Mouse (Mus musculus): ENCODE results near the gene Itgav.

The Itgav gene

DNA sequence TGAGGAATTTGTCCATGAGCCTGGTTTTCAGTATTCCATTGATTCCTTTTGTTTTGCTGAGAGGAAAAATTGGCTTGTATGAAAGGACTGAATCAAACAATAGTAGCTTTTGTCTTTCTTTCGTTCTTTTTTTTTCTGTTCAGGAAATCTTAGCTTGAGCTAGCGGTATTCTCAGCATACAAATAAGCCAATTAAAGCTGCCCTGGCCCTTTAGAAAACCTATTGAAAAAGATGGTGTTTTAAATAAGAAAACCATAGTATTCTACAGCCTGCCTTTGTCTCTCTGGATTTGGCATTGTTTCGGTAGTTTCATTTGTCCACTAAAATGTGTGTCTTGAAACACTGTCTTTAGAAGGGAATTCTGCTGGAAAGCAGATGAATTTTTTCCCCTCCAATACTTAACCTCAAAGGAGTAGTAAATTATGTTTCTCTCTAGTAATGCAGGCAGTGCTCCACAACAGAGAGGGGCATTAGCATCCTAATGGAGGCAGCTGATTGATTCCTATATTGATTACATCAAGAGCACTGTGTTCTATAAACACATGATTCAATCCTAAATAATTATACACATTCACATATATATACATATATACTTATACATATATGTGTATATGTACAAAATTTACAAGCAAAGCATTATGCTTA is 104.8 kb downstream of the Itgav start:
- no peak for DNase-seq

GRCm38 (mm10) chr2:83832903-83833302 is 108.7 kb downstream of the Itgav start:
- DNase-seq: no peak

DNA sequence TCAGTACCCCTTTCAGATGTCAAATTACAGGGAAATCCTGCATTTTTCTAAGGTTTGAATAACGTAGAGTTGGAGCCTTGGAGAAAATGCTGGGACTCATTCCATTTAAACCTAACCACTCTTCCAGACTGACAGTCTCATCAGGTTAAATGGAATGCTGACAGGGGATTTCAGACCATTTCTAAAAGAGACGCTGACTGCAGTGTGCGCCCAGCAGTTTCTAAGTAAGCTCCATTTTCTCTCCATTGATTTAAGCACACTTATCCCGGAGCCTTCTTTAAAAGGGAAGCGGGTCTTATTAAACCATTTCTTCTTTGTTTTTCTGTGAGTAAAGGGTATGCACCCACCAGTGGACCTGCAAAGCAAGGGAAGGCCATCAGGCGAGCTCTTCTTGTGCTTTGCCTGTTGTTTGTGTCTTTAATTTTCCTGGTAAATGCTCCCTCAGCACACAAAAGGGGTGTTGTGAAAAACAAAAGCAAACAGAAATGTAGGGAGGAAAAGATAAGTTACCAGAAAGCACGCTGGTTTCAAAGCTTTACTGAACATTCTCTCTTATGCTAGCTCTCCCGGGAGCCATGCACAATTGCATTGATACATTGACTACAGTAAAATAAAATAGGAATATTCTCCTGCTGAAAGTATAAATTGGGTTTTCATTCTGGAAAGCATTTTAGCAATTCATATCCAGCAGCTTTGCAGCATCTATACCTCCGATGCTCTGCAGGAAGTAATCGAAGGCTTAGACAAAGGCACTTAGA is 111.3 kb downstream of the Itgav start:
- DNase-seq: no peak

GRCm38 (mm10) chr2:83848495-83848894 is 124.3 kb downstream of the Itgav start:
- DNase-seq: no peak

DNA sequence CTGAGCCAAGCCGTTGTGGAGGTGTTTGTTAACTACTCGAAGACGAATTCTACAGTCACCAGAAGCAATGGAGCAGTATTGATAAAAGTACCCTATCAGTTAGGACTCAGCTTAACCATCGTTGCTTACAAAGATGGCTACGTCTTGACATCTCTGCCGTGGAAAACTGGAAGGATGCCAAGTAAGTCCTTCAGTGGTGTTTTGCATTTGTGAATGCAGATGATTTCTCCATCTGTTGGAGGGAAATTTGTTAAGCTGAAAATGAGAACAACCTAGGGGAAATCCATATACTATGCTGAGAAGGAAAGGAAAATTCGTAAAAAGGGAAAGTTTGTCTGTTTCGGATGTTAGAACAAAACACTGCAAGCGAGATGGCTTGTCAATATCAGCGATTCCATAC is 129.2 kb downstream of the Itgav start:
- DNase-seq: no peak

DNA sequence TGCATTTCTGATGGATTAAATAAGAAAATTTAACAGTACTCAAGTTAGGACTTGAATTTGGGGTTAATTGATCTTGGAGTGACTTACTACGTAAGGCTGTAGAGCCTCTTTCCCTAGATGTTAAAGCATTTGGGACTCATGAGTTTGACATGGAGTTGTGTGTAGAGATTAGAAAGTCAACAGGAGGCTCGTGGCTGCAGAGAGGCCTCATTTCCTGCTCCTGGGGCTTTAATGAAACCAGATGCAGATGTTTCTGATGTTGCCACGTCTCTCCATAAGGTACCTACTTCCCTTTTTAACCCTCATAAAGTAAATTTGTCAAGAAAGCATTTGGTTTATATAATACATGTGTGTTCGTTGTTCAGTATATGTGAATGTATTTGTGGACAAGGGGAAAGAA is 132.0 kb downstream of the Itgav start:
- DNase-seq: no peak
